Mouse (Mus musculus) mature B cell (primary cell): ENCODE data around the gene Ctla2a.
"Not testable (repeated sequence)": the region's sequence is repeated elsewhere in the genome, so short reads cannot be mapped to it uniquely, and the experiment has no call there.

Experiments used
- in situ Hi-C: fragments of 300-500 bp; cut with MboI; formaldehyde crosslinking; loops from 2 replicates; pipeline ENCODE4 v1.14.3; 2019

Ctla2a gene

DNA sequence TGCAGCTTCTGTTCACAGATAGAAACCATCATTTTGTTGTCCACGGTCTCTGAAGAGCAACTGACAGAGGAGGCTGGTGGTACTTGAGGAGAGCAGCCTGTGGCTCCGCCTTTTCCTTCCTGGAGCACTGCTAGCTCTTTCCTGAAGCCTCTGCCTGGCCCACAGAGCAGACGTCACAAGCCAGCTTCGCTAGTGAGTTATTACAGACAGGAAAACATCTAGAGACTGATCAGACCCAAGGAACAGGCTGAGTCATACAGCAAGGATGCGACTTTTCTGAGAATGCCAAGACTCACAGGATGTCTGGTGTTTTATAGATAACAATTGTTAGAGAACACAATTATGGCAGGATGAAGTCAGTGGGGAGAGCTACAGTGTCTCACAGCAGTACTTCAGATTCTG is at the start of gene Ctla2a, which contains the start of gene Gm49391:
Ctla2a (minus strand) TSS at position 126 of the 402 bp plus-strand sequence.
Gm49391 (minus strand) TSS at position 72 of the 402 bp plus-strand sequence.
- in situ Hi-C loops = no loop called here

DNA sequence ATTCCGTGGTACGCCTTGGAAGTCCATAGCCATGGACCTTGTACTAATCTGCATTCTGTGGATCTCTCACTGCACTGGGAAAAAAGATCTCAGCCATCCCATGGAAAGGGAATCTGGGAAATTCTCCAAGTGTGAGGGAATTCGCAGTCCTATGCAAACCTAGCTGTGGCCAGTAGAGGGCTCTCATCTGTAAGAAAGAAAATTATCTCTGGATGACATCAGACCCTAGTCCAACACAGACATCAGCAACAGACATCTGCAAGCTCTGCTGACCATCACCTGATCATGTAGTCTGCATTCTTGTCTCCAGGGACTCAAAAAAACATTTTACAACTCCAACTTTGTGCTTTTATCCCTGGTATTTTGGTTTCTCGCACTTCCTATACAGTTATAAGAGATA is 35.9 kb upstream of the Ctla2a start:
- in situ Hi-C loops = not testable (repeated sequence)

DNA sequence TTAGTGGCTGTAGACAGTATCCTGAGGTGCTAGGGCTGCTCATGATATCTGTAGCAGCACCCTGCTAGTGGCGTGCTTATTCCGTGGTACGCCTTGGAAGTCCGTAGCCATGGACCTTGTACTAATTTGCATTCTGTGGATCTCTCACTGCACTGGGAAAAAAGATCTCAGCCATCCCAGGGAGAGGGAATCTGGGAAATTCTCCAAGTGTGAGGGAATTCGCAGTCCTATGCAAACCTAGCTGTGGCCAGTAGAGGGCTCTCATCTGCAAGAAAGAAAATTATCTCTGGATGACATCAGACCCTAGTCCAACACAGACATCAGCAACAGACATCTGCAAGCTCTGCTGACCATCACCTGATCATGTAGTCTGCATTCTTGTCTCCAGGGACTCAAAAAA is 27.6 kb upstream of the Ctla2a start:
- in situ Hi-C loops = not testable (repeated sequence)

DNA sequence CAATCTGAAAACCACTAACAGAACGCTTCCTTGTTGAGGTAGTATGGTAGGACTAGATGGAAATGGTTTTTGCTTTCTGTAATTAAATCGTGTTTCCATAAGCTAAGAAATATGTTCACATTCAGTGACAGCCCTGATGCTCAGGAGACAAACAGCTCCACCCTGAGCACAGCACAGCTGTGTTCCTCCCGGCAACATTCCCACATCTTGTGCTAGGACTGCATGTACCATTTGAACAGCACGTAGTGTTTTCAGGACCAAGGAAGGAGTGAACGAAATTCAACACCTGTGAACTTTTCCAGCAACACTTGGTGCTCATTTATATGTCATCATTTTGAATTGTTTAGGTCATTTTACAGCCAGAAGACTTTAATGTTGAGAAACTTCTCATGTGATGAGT is 25.3 kb upstream of the Ctla2a start:
- in situ Hi-C loops = no loop called here

DNA sequence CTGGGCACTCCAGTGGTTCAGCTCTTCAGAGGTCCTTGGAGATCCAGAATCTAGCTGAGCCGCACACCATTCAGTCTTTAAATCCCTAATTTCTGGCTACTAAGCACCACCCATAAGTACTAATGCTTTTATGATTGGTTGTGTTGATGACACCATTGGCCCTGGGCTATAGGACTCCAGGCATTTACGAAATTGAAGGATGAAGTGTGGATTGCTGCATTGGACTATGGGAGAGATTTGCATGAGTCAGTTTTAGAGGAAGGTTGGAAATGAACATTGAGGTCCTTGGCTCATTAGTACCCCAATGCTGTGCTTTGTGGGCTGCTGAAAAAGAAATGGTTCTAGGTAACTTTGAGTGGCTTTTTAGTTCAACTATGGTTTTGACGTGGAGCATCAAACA is 5.5 kb upstream of the Ctla2a start, which contains the start of gene Tpbpa:
Tpbpa (minus strand) TSS at position 101 of the 400 bp plus-strand sequence.
- in situ Hi-C loops = not testable (repeated sequence)

DNA sequence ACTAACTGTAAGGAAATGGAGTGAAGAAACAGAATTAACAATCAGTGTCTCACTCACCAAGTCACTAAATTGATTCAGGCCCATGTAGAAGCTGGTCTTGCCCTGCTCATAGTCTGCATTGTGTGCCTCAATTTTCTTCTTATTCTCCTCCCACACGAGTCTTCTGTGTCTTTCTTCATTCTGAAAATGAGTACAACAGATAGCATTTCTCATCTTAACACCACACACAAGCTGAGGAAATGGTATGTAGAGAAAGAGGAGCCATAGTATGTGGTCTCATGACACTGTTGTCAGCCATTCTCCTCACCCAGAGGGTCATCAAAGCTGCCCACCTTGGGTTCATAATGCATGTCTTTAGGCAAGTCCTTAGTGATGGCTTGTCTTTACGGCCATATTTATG is 935 bp downstream of the Ctla2a start, which contains the start of gene Gm49393:
Gm49393 (minus strand) TSS at position 101 of the 400 bp plus-strand sequence.
- in situ Hi-C loops = not testable (repeated sequence)

DNA sequence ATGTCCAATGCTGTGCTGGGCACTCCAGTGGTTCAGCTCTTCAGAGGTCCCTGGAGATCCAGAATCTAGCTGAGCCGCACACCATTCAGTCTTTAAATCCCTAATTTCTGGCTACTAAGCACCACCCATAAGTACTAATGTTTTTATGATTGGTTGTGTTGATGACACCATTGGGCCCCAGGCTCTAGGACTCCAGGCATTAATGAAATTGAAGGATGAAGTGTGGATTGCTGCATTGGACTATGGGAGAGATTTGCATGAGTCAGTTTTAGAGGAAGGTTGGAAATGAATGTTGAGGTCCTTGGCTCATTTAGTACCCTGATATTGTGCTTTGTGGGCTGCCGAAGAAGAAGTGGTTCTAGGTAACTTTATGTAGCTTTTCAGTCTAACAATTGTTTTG is 31.6 kb downstream of the Ctla2a start, which contains the start of gene Tpbpb:
Tpbpb (minus strand) TSS at position 101 of the 400 bp plus-strand sequence.
- in situ Hi-C loops = not testable (repeated sequence)

DNA sequence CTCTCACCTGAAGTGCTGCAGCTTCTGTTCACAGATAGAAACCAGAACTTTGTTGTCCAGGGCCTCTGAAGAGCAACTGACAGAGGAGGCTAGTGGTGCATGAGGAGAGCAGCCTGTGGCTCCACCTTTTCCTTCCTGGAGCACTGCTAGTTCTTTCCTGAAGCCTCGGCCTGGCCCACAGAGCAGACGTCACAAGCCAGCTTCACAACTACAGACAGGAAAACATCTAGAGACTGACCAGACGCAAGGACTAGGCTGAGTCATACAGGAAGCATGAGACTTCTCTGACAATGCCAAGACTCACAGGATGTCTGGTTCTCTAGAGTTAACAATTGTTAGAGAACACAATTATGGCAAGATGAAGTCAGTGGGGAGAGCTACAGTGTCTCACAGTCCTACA is 39.1 kb downstream of the Ctla2a start, which contains the start of gene Ctla2b:
Ctla2b (minus strand) TSS at position 120 of the 400 bp plus-strand sequence.
- in situ Hi-C loops = no loop called here

DNA sequence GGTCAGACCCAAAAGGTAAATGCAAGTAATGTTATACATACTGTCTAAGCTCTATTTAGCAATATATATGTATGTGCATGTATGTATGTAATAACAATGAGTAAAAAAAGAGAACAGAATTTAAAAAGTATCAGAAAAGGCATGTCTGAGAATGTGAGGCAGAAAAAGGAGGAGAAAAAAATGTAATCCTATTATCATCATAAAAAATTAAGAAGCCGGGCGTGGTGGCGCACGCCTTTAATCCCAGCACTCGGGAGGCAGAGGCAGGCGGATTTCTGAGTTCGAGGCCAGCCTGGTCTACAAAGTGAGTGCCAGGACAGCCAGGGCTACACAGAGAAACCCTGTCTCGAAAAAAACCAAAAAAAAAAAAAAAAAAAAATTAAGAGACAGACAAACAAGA is 39.6 kb downstream of the Ctla2a start, which contains the start of gene Gm49392:
Gm49392 (minus strand) TSS at position 101 of the 400 bp plus-strand sequence.
- in situ Hi-C loops = not testable (repeated sequence)

DNA sequence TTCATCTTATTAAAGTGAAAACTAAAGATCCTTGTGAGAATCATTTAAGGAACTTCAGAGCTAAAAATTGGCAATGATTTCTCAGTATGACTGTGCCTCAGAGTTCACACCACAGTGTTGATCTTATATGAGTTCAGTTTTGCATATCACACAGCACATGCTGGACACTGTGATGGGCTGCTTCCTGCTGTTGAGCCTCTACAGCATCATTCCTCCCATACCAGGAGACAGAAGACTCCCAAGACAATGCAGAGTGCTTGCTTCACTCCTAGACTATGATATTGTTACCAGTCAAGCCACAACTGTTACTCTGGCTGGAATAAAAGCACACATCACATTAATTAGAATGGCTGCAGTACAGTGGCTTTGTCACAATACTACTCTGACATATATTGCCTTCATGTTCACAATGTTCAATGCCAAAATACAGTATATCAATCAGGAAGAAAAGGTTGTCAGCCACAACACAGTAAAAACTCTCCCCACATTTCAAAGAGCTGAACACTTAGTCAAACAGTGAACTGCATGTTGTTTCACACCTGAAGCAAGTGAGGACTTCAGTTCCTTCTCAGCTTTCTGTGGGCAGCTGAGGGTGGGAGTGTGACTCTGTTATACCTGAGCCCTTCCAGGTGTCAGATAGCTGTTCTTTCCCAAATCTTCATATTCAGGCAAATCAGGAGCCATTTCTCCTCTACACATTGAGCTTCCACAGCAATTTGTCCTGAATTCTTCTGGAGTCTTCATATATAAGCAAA is 40.8 kb downstream of the Ctla2a start:
- in situ Hi-C loops = no loop called here

DNA sequence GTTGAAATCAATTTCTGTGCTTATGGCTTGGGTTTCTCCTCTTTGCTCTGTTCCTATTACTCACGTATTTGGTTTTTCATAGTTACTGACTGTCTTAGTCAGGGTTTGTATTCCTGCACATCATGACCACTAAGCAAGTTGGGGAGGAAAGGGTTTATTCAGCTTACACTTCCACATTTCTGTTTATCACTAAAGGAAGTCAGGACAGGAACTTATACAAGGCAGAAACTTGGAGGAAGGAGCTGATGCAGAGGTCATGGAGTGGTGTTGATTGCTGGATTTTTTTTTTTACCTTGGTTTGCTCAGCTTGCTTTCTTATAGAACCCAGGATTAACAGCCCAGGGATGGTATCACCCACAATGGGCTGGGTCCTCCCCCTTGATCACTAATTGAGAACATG is 44.1 kb downstream of the Ctla2a start:
- in situ Hi-C loops = no loop called here
